Mouse (Mus musculus) kidney, adult 2 months (tissue): ENCODE results near the gene Gm826. TPM values are rescaled to one million over a fixed set of nuclear protein-coding genes. Genes with fewer than 3 reads are reported as not detected.

Experiments used
- DNase-seq: peaks from one replicate; pipeline ENCODE4 v3.0.0; 2021
- H3K27ac ChIP-seq: fragments of 200-500 bp; 2 replicates; pipeline ENCODE4 v1.5.1; 2012; ENCODE audit warnings: low read depth, low read length, control low read depth, inconsistent platforms; ENCODE audit not compliant: insufficient read depth
- H3K27me3 ChIP-seq: fragments of 200-500 bp; replicated peaks from 2 replicates; pipeline ENCODE4 v1.6.1; 2012; ENCODE audit warnings: mild to moderate bottlenecking, moderate library complexity, low read length, inconsistent platforms; ENCODE audit not compliant: control insufficient read depth, insufficient read depth
- H3K36me3 ChIP-seq: fragments of 200-500 bp; 2 replicates; pipeline ENCODE4 v1.6.1; 2012; ENCODE audit warnings: mild to moderate bottlenecking, moderate library complexity, low read length, inconsistent platforms; ENCODE audit not compliant: control insufficient read depth, insufficient read depth
- H3K4me1 ChIP-seq: fragments of 200-500 bp; 2 replicates; pipeline ENCODE4 v1.6.1; 2011; ENCODE audit warnings: low read length; ENCODE audit not compliant: control insufficient read depth, insufficient read depth
- H3K4me3 ChIP-seq: fragments of 200-500 bp; 2 replicates; pipeline ENCODE4 v1.5.1; 2011; ENCODE audit warnings: mild to moderate bottlenecking, low read depth, low read length, control low read depth; ENCODE audit not compliant: insufficient read depth
- CTCF ChIP-seq: fragments of 200-500 bp; conservative IDR thresholded peaks from 2 replicates; pipeline ENCODE4 v1.5.1; 2011; ENCODE audit warnings: low read depth, mild to moderate bottlenecking, control low read depth, low read length, moderate library complexity, mixed read lengths; ENCODE audit not compliant: insufficient read depth, insufficient read length
- POLR2A ChIP-seq: fragments of 200-500 bp; IDR thresholded peaks from one replicate; pipeline ENCODE4 v1.6.1; 2011; ENCODE audit warnings: low read depth, low read length, control low read depth
- WGBS: fragments of 180-500 bp; shearing (Covaris S2); methylation state at CpG from one replicate; pipeline ENCODE4 v1.1.7; 2018; 5-methylcytosine and 5-hydroxymethylcytosine counted together
- polyA plus RNA-seq: library from polyadenylated mRNA; depleted of rRNA; stranded (reverse); fragments of >200 nt; gene quantifications from 2 replicates; pipeline ENCODE4 v1.2.3, GENCODE M21; 2012; rRNA removed

The Gm826 gene
- polyA plus RNA-seq, 1 experiment, result 0.25 TPM

DNA sequence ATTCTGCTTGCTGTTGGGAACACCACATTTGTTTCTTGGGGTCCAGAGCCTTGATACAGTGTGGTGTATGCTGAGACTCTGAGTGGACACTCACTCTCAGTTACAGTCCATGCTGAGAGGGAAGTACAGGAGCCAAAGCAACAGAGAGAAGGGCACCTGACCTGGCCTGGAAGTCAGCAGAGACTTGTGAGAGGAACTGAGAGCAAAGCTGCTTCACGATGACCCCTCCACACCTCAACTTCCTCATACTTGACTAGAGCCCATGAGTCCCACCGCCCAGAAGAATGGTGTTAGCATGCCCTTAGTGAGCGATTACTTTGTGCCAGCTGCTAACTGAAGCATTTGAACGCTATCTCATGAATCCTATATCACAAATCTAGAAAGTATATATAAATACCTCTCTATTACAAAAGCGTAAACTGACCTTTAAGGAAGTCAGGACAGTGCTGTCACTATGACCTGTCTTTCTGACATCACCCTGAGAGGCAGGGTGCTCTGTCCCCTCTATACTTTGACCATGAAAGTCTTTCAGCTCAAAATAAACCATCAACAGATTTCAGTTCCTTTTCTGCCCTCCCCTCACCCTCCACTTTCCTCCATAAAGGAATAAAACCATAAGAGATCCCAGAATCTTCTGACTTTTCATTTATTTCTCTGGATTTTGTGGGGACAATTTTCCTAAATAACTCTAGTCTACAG is 57.9 kb downstream of the Gm826 start:
- no peaks in the 10 kb centered on the region for H3K36me3 ChIP-seq
- H3K4me3 ChIP-seq, result no peak overlapping the region
- 80% methylated on average over 5 of the region's 5 CpGs for WGBS
- no peaks in the 10 kb centered on the region for H3K27me3 ChIP-seq
- peak; percentile 21 for DNase-seq
- no peak overlapping the region for H3K27ac ChIP-seq
- no peaks in the 10 kb centered on the region for H3K4me1 ChIP-seq
- TF ChIP-seq CTCF (no peak), POLR2A (no peak)

DNA sequence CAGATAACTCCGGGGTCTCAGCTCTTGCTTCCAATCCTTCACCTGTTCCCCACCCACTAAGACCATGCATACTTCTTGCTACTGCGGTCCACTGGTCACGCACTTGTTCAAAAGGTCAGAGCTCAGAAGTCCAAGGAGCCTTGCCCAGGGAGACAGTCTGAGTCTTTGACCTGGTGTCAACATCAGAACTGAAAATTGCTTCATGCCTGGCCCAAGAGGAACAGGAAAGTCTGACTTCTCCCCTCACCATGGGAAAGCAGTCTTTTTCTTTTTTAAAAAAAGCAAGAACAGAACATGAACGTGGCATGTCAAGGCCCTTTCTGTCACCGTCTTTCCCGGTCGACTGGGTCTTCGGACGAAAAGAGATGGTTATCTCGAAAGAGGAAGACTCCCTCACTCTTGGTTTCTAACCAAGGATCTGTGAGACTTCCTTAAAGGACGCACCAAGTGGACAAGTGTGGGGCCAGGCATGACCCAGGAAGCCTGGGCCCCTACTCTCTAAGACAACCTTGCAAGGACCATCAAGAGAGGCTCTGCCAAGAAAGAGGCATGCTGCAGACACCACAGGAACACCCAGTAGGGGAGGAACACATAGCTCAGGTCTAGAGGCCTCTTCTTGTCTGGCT is 66.0 kb downstream of the Gm826 start:
- Histone ChIP-seq H3K4me3 (no peak overlapping the region), H3K4me1 (no peaks in the 10 kb centered on the region), H3K36me3 (no peaks in the 10 kb centered on the region), H3K27me3 (no peaks in the 10 kb centered on the region), H3K27ac (no peak overlapping the region)
- DNase-seq, result peak; percentile 19
- 79% methylated on average over 11 of the region's 11 CpGs for WGBS
- TF ChIP-seq POLR2A (no peak), CTCF (no peak)

DNA sequence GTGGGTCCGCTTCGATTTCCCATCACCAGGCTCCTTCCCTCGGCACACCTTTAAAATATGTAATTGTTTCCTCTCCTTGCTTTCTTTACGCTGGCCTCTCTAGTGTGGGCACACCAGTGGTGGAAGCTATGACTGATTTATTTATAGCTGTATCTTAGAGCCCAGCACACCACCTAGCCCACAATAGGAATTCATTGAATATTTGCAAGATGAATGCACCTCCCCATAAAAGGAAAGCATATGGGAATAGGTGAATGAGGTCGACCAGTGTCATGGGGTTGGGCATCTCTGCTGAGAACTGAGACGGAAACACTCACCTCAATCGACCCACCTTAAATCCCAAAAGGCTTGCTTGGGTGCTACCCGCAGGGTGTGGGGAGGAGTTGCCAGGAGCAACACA is 70.1 kb downstream of the Gm826 start:
- WGBS, result 87% methylated on average over 8 of the region's 8 CpGs
- no peak for TF ChIP-seq POLR2A
- no peak for DNase-seq
- H3K4me3 ChIP-seq, result no peak overlapping the region
- H3K27me3 ChIP-seq, result no peaks in the 10 kb centered on the region
- no peak overlapping the region for H3K27ac ChIP-seq
- no peaks in the 10 kb centered on the region for H3K36me3 ChIP-seq
- no peaks in the 10 kb centered on the region for H3K4me1 ChIP-seq

DNA sequence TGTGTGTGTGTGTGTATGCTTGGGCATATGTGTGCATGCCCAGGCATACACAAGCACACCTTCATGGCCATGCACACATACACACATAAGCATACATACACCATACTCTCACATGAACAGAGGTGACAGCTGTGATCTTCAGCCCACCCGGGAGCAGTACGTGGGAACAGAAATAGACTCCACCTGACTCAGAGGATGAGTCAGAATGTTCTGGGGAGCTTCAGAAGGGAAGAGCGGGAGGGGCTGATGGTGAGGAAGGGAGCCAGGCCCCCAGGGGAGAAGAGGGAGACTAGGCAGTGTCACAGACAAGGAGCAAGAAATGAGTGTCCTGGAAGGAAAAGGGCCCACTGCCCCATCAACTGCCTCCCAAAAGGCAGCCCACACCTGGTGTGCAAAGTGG is 72.4 kb downstream of the Gm826 start:
- no peak for DNase-seq
- H3K4me1 ChIP-seq, result no peaks in the 10 kb centered on the region
- H3K36me3 ChIP-seq, result no peaks in the 10 kb centered on the region
- H3K27ac ChIP-seq, result no peak overlapping the region
- 79% methylated on average over 3 of the region's 3 CpGs for WGBS
- H3K4me3 ChIP-seq, result no peak overlapping the region
- H3K27me3 ChIP-seq, result no peaks in the 10 kb centered on the region
- TF ChIP-seq CTCF (no peak), POLR2A (no peak)

Other genes with a start within 250 kb of the Gm826 start
- gene Mafb, start 32.9 kb upstream of the Gm826 start, polyA plus RNA-seq, result 8.0 and 8.5 TPM in 2 replicates